Mouse (Mus musculus) kidney, postnatal 10 days (tissue): ENCODE data around the gene Rgs19.

Source experiments
- DNase-seq: peaks from one replicate; pipeline ENCODE4 v3.0.0; 2021; ENCODE audit warnings: mixed read lengths

Gene Rgs19

DNA sequence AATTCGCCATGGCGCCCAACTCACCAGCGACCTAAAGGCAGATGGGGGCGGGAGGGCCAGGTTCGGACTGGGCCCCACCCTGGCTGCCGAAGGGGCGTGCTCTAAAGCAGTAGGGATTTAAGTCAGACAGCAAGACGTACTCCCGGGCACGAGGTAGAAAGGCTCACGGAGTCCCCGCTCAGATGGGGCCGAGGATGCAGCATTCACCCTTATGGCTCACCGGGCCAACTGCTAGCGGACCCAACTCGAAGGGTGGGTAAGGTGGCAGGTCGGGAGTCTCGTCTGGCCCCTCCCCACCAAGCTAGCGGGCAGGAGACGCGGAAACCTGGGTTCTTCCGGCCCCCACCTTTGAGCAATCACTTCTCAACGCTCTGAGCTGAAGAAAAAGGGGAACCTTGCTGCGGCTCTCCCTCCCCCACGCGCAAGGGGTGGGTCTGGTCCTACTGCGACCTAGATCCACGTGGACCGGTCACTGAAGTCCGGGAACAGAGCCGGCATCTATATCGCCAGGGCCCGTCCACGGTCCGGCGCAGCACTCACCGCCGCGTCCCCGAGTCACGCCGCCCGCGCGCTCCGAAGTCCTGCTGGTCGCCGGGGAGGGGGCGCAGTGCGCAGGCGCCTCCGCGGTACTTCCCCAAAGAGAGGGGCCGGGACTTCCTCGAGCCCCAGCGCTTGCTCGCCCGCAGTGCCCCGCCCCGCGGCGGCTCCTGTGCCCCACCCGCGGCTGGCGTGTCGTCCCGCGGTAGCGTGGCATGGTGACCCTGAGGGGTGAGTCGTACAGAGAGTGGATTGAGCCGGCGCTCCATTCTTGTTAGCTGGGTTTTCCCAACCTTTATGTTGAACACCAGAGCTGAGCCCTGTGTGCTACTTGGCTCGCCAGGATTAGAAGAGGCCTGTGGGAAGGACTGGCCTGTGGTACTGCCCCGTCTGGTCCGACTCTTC, at the start of gene Rgs19:
Gene Rgs19 (minus strand): TSS at position 639 of the 942 bp plus-strand sequence.
- DNase-seq = peak; percentile 89

GRCm38 (mm10) chr2:181730051-181730450, 36.3 kb upstream of the Rgs19 start:
- DNase-seq = no peak

- no peak for DNase-seq
These were observed 34.0 kb upstream of the Rgs19 start for GRCm38 (mm10) chr2:181727659-181728262.

DNA sequence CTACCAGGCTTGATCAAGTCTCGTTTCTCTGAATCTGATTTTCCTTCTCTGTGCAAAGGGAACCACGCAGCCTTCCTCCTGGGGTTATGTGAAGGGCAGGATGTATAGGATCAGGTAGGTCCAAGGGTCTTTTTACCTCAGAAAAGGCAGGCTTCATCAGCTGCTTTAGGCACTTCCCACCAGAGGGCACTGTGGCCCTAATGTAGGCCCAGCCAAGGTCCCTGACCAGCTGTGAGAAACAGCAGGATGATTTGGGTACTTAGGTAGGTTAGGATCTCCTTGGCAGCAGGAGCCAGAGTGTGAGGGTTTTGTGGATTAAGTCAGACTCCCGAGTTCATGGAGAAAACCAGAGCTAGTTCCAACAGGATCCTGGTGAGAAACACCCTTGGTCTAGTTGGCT, 28.4 kb upstream of the Rgs19 start:
- DNase-seq = peak; percentile 54

DNA sequence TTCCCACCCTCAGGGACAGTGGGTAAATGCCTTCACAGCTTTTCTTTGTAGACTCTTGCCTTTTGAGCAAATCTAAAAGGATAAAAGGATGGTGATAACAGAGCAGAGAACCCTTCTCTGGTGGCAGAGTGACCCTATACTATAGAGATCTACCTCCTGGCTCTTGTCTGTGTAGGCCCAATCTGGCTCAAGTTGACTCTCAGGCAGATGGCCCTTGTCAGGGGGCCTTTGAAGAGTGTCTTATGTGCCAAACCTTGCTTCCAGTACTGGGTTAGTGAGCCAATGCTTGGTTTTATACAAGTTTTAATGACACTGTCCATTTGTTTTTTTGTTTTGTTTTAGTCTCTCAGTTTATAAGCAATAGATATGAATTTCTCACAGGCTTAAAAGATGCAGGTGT, 27.4 kb upstream of the Rgs19 start:
- no peak for DNase-seq

DNA sequence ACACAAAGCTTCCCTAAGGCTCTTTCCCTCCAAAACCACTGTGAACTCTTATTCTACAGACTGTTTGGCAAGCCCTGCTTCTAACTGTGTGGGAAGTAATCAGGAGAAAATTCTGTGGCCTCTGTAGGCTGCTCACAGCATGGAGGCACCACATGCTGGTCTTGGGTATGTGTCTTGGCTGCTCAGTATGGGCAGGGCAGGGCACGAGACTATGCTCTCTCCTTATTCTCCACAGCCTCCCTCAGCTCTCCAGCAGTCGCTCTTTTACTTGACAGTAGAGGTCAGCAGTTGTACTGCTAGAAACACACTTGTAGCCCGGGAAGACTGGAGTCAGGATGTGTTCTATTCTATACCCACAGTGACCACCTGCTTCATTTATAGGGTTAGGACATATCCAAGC, 26.3 kb upstream of the Rgs19 start:
- no peak for DNase-seq

- no peak for DNase-seq
These were observed 23.2 kb upstream of the Rgs19 start for GRCm38 (mm10) chr2:181716991-181717390.

- DNase-seq = no peak
These were observed 21.6 kb upstream of the Rgs19 start for GRCm38 (mm10) chr2:181715382-181715781.

GRCm38 (mm10) chr2:181714903-181715326, 21.1 kb upstream of the Rgs19 start, which contains the start of gene Oprl1:
Gene Oprl1 (plus strand): TSS chr2:181715016.
- DNase-seq = no peak

DNA sequence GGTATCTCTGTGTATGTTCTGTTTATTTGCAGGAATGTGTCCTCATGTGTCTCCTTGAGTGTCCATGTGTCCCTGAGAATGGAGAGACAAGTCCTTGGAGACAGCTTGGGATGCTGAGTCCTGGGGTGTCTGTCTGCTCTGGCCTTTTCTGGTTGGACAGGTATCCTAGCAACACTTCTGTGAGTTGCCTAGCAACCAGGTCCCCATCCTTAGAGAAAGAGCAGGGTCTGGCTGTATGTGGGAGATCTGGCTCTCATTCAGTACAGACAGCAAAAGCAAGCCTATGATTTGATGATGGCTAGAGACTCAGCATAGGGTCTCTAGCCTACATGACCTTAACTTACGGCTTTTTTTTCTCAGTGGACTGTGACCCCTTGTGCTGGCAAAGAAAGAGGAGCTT, 20.0 kb upstream of the Rgs19 start:
- DNase-seq = no peak

DNA sequence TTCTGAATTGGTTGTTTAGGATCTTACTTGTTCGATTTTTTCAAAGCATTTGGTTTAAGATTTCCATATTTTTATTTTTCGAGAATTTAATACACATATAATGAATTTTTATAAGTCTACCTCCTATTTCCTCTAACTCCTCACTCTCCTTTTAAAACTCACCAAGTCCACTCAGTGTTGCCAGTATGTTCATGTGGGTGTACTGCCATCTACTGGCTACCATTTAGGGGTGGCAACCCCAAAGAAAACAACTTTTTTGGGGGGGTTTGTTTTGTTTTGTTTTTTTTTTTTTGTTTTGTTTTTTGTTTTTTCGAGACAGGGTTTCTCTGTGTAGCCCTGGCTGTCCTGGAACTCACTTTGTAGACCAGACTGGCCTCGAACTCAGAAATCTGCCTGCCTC, 12.9 kb upstream of the Rgs19 start:
- DNase-seq = no peak

DNA sequence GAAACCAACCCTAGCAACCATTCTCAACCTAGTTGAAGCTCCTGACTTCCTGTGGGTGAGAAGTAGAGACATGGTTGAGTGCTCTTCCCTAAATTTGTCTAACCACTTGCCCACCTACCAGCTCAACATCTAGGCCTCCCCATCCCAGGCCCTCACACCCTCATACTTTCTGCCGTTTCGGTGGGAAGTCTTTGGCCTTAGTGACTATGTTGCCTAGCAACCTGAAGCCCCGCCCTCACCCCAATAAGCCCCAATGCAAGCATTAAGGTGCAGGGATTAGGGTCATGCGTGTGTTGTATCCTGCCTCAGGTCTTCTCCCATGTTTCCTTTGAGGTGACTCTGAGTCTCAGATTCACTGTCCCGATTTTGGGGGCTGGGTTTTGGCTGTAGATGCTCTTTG, 4.5 kb upstream of the Rgs19 start, which contains the start of gene Lkaaear1:
Gene Lkaaear1 (minus strand): TSS at position 202 of the 400 bp plus-strand sequence.
- DNase-seq = no peak

DNA sequence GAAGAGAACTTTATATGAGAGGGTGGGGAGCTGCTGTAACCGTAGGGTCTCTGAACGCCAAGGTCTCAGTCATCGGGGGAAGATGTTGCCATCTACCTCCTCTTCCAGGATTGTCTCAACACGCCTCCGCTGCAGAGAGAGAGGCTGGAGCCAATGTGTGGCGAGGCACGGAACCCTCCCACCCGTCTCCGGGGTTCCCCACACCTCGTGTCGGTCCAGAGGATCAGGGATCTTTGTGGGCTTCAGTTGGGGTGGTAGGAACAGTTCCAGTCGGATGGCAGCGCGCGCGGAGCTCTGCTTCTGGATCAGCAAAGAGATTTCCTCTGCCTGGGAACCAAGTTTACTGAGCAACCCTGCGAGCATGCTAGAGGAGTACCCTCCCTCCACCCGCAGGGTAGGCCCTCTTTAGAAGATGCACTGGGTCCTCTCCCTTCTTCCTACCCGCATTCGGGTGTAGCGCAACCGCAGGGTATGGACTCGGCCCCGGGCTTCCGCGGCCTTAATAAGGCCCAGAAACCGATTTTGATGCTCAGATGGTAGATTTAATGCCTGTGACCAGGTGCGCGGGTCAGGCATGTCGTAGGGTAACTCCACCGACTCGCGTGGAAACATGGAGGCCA, 3.1 kb upstream of the Rgs19 start:
- DNase-seq = no peak

- DNase-seq = peak; percentile 19
These were observed 2.0 kb upstream of the Rgs19 start for GRCm38 (mm10) chr2:181695776-181696175.

DNA sequence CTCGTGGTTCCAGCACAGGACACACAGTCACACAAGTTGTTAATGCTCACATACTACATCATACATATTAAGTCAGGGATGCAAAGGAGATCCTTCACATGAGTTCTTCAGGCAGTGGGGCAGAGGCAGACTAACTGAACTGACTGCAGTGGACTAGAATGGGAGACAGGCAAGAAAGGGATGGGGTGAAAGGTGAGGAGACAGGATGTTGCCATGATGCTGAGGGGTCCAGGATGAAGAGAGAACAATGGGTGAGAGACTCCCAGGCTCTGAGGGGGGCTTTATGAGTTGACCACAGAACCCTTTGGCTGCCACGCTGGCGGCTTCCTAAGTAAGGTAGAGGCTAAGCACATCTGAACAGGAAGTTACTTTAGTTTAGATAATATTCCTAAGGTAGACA, 804 bp upstream of the Rgs19 start:
- no peak for DNase-seq

DNA sequence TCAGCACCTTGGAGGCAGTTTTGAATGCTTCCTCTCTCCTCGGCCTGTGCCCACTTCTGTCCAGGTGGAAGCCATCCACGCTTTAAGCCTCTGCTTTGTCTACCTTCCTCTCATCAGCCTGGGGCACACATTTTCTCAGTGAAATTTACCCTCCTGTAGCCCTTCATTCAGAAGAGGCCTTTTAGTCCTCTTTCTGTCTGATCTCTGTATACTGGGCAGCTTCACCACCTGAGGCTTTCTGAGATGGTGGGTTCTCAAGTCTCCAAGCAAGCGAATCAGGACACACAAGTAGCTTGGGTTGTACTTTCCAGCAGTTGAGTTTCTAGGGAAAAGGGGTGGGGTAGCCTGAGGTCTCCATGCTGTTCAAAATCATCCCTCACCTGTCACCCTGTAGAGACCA, 1.5 kb downstream of the Rgs19 start:
- DNase-seq = no peak

- no peak for DNase-seq
These were observed 2.2 kb downstream of the Rgs19 start for GRCm38 (mm10) chr2:181691571-181691970.

DNA sequence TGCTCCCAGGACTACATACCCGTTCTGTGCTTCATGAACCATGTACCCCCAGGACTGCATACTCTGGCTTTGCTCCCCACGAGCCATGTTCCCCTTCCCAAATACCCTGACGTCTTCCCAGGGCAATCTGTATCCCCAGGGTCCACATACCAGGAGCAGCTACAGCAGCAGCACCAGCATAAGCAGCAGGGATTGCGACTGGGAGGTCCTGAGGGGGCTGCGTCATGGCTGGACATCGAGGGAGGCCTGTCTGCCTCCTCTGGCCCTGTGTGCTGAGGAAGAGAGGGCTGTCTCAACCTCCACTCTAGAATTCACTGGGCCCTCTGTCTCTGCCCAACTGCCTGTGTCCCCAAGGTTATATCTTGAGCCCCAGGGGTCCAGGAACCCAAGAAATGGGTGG, 2.7 kb downstream of the Rgs19 start:
- DNase-seq = no peak

DNA sequence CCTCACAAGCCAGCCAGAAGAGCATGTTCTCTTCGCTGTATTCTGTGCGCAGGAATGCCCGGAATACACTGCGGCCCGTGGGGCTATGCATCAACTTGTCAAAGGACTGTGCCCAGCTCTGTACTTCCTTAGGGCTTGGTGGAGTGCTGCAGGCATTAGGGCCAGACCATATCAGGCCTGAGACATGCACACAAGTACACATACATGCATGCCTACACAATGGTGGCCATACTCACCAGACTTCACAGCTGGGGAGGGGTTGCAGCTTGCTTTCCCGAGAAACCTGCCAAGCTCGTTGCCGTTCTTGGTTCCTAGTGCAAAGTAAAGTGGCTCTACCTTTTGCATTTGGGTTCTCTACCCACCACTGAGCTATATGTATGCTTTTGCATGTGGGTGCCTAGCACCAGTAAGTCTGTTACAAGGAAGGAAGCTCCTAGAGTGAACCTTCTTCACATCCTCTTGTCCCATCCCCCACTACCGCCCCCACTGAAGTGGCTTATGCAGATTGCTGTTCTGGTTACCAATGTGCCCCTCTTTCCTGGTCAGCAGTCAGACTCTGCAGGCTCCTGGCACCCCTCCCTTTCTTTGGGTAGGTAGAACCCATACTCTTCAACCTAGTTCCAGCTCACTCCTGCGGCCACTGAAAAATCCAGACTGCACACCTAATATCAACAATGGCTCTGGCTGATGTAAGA, 4.2 kb downstream of the Rgs19 start:
- DNase-seq = no peak

GRCm38 (mm10) chr2:181687586-181687985, 6.2 kb downstream of the Rgs19 start:
- no peak for DNase-seq

- no peak for DNase-seq
These were observed 8.1 kb downstream of the Rgs19 start for GRCm38 (mm10) chr2:181685686-181686085.

DNA sequence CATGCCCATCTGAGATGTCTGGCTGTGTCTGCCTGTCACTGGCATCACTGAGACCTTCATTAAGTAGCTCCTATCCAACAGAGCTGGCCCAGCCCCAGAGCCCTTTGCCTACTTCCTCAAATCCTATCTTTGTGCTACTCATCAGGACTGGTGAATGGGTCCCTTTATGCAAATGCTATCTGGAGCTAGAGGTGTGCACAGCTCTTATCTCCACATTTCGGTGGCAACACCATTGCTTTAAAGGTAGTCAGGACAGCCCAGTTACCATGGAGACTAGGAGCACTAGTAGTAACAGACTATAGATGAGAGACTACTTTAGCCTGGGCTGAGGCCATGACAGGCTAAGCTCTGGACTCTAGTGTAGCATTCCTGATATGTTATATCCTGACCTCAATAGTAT, 9.1 kb downstream of the Rgs19 start:
- DNase-seq = no peak

- no peak for DNase-seq
These were observed 10.4 kb downstream of the Rgs19 start for GRCm38 (mm10) chr2:181683381-181683780.
